Mouse (Mus musculus): ENCODE results near the gene Clcn1. TPM values are rescaled to one million over a fixed set of nuclear protein-coding genes. Genes with fewer than 3 reads are reported as not detected.

Clcn1 gene
- polyA plus RNA-seq, 1 experiment from 2014 or later, result 1.6 TPM

GRCm38 (mm10) chr6:42358901-42359300 is 72.4 kb downstream of the Clcn1 start:
- Histone ChIP-seq H3K4me1 (ENCODE audit: control insufficient read depth, insufficient read depth, low read length) (no peaks in the 10 kb centered on the region), H3K9me3 (ENCODE audit: control insufficient read depth, low read length) (no peaks in the 10 kb centered on the region), H3K4me2 (no peak overlapping the region), H3K4me3 (ENCODE audit: low read depth, low read length) (no peak overlapping the region), H3K27me3 (ENCODE audit: control insufficient read depth, insufficient read depth, low read length) (no peaks in the 10 kb centered on the region), H3K36me3 (ENCODE audit: control insufficient read depth, insufficient read depth, low read length) (peaks cover 14% of the 10 kb centered on the region), H3K9ac (ENCODE audit: low read length) (no peak overlapping the region), H3K27ac (ENCODE audit: low read depth, low read length) (no peak overlapping the region)
- DNase-seq (ENCODE audit: low spot score, missing footprints) (no peak), ATAC-seq (ENCODE audit: low FRiP score) (no peak)
- 94% methylated on average over 12 of the region's 12 CpGs for WGBS

DNA sequence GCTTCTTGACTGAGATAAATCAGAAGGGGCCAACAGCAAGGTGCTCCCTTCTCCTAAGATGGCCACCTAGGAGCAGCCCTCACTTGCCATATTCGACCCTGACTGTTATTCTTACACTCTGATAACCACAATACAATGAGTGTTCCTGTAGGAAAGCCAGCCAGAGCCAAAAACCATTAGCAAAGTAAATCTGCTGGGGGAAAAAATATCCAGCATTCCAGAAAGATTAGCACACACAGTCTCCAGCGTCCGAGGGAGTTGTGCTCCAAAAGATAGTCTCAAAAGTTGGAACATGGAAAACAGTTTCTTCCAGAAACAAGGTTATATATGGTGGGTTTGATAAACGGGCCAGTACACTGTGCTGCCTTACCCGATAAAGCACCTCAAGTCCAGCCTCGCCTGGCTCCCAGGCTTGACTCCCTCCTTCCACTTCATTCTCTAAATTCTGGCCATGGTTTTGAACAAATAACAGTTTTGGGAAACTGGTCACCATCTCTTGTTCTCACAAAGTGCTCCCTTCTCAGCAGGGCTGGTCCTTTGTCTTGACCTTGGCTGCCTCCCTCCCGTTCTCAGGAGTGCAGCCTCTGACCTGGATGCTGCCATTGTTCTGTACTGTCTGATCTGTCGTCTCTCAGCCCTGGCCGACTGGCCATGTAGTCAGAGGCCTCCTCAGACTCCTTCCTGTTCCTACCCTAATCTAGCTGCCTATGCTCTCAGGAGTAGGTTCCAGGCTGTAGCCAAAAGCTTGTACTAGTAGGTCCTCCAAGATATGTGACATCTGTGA is 73.1 kb downstream of the Clcn1 start:
- Histone ChIP-seq H3K4me3 (ENCODE audit: low read depth, low read length) (no peak overlapping the region), H3K36me3 (ENCODE audit: control insufficient read depth, insufficient read depth, low read length) (peaks cover 14% of the 10 kb centered on the region), H3K4me1 (ENCODE audit: control insufficient read depth, insufficient read depth, low read length) (no peaks in the 10 kb centered on the region), H3K27ac (ENCODE audit: low read depth, low read length) (no peak overlapping the region), H3K4me2 (no peak overlapping the region), H3K27me3 (ENCODE audit: control insufficient read depth, insufficient read depth, low read length) (no peaks in the 10 kb centered on the region), H3K9ac (ENCODE audit: low read length) (no peak overlapping the region), H3K9me3 (ENCODE audit: control insufficient read depth, low read length) (no peaks in the 10 kb centered on the region)
- 75% methylated on average over 9 of the region's 9 CpGs for WGBS
- ATAC-seq (ENCODE audit: low FRiP score) (no peak), DNase-seq (ENCODE audit: low spot score, missing footprints) (no peak)

DNA sequence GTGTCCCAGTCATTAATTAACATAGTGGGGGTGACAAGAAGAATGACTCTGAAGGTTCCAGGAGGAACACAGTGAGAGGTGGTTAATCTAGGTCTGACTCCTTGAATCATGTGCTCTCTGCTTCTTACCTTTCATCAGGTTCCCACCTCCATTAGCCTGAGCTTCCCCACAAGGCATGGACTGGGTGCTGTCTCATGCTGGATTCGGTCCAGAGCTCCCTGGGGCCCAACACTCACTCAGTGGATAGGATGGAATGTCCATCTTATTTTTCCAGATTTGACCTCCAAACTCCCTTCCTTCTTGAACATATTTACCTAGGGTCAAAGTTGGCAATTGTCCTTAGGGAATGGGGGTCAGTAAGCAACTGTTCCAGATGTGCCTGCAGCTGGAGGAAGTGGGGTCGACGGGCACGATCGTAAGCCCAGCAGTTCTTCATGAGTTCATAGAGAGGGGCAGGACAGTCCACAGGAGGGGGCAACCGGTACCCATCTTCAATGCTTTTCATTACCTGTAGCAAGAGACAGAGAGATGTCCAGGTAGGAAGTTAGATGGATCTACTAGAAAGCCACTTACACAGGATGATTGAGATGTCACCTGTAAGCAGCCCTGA is 73.9 kb downstream of the Clcn1 start:
- Histone ChIP-seq H3K4me2 (no peak overlapping the region), H3K4me3 (ENCODE audit: low read depth, low read length) (no peak overlapping the region), H3K9ac (ENCODE audit: low read length) (no peak overlapping the region), H3K27me3 (ENCODE audit: control insufficient read depth, insufficient read depth, low read length) (no peaks in the 10 kb centered on the region), H3K36me3 (ENCODE audit: control insufficient read depth, insufficient read depth, low read length) (peaks cover 14% of the 10 kb centered on the region), H3K27ac (ENCODE audit: low read depth, low read length) (no peak overlapping the region), H3K4me1 (ENCODE audit: control insufficient read depth, insufficient read depth, low read length) (no peaks in the 10 kb centered on the region), H3K9me3 (ENCODE audit: control insufficient read depth, low read length) (no peaks in the 10 kb centered on the region)
- no peak for DNase-seq (ENCODE audit: low spot score, missing footprints)
- 90% methylated on average over 6 of the region's 6 CpGs for WGBS
- no peak for ATAC-seq (ENCODE audit: low FRiP score)

DNA sequence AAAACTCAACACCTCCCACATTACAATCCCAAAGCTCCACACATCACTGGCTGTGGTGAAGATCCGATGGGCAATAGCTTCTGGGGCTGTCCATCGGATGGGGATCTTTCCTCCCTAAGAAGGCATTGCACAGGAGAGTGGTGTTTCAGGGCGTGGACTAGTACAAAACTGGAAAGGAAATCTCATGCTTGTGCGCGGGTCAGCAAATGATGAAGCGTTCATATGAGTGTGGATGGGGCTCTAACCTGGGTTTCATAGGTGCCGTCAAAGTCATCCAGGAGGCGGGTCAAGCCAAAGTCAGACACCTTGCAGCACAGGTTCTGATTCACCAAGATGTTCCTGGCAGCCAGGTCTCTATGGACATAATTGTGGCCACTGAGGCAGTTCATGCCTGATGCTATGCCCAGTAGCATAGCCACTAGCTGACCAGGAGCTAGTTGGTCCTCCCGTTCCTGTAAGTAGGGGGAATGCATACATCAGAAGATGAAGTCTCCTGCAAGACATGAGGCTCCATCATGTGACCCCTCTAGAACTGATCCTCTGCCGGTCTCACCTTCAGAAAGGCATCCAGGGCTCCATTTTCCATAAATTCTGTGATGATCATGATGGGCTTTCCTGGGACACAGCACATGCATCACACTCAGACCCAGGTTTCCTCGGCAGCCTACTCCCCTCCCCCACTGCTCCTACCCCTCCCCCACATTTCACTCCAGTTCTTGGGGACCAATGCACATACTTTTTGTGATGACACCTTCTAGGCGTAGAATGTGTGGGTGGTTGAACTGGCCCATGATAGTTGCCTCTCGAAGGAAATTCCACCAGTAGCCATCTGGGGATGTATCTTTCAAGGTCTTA is 74.8 kb downstream of the Clcn1 start:
- H3K9ac ChIP-seq (ENCODE audit: low read length), result no peak overlapping the region
- H3K4me3 ChIP-seq (ENCODE audit: low read depth, low read length), result no peak overlapping the region
- ATAC-seq (ENCODE audit: low FRiP score), result no peak
- 93% methylated on average over 13 of the region's 13 CpGs for WGBS
- peaks cover 9% of the 10 kb centered on the region for H3K36me3 ChIP-seq (ENCODE audit: control insufficient read depth, insufficient read depth, low read length)
- H3K4me2 ChIP-seq, result no peak overlapping the region
- no peak for DNase-seq (ENCODE audit: low spot score, missing footprints)
- H3K4me1 ChIP-seq (ENCODE audit: control insufficient read depth, insufficient read depth, low read length), result no peaks in the 10 kb centered on the region
- H3K27me3 ChIP-seq (ENCODE audit: control insufficient read depth, insufficient read depth, low read length), result no peaks in the 10 kb centered on the region
- H3K9me3 ChIP-seq (ENCODE audit: control insufficient read depth, low read length), result no peaks in the 10 kb centered on the region
- H3K27ac ChIP-seq (ENCODE audit: low read depth, low read length), result no peak overlapping the region

DNA sequence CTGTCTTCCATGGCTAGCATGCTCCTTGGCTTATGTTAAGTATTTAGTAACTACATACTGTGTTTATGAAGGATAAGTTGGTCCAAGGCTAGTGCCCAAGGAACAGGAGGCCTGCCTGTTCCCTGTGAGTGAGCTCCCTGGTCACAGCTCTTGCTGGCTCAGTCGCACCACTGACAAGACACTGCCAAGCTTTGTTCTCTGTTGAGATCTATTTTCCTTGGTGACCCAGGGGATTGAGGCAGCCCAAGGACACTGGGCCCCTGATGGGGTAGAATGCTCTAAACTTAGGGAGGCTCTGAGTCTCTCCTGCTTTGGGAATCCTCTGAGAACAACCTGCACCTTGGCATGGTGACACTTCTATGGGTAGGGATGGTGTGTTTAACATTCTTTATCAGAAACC is 75.6 kb downstream of the Clcn1 start:
- Histone ChIP-seq H3K4me3 (ENCODE audit: low read depth, low read length) (no peak overlapping the region), H3K36me3 (ENCODE audit: control insufficient read depth, insufficient read depth, low read length) (peaks cover 6% of the 10 kb centered on the region; the same call in 1 of the 2 replicates), H3K4me2 (no peak overlapping the region), H3K9ac (ENCODE audit: low read length) (no peak overlapping the region), H3K9me3 (ENCODE audit: control insufficient read depth, low read length) (no peaks in the 10 kb centered on the region), H3K27ac (ENCODE audit: low read depth, low read length) (no peak overlapping the region), H3K4me1 (ENCODE audit: control insufficient read depth, insufficient read depth, low read length) (no peaks in the 10 kb centered on the region), H3K27me3 (ENCODE audit: control insufficient read depth, insufficient read depth, low read length) (no peaks in the 10 kb centered on the region)
- ATAC-seq (ENCODE audit: low FRiP score) (no peak), DNase-seq (ENCODE audit: low spot score, missing footprints) (no peak)
- WGBS, result 73% methylated on average over 1 of the region's 1 CpGs

DNA sequence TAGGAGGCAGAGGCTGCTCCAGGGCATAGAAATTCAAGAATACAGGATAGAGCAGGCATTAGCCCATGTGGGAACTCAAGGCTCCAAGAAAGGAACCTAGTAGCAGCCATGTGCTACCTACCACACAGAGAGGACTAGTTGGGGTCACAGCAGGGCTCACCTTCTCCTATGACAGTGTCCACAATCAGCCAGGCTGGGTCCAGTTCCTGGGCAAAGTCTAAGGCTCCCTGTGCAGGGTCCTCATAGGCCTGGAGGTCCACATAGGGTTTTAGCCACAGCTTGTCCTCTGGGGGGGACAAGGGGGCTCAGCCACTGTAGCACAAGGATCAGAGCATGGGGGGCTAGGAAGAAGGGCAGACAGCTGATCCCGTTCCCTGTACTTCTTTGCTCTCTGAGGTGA is 76.0 kb downstream of the Clcn1 start:
- 75% methylated on average over 1 of the region's 1 CpGs for WGBS
- no peak overlapping the region for H3K27ac ChIP-seq (ENCODE audit: low read depth, low read length)
- H3K4me1 ChIP-seq (ENCODE audit: control insufficient read depth, insufficient read depth, low read length), result no peaks in the 10 kb centered on the region
- H3K36me3 ChIP-seq (ENCODE audit: control insufficient read depth, insufficient read depth, low read length), result peaks cover 6% of the 10 kb centered on the region; the same call in 1 of the 2 replicates
- DNase-seq (ENCODE audit: low spot score, missing footprints) (no peak), ATAC-seq (ENCODE audit: low FRiP score) (no peak)
- no peak overlapping the region for H3K4me3 ChIP-seq (ENCODE audit: low read depth, low read length)
- H3K9ac ChIP-seq (ENCODE audit: low read length), result no peak overlapping the region
- no peak overlapping the region for H3K4me2 ChIP-seq
- H3K9me3 ChIP-seq (ENCODE audit: control insufficient read depth, low read length), result no peaks in the 10 kb centered on the region
- no peaks in the 10 kb centered on the region for H3K27me3 ChIP-seq (ENCODE audit: control insufficient read depth, insufficient read depth, low read length)

DNA sequence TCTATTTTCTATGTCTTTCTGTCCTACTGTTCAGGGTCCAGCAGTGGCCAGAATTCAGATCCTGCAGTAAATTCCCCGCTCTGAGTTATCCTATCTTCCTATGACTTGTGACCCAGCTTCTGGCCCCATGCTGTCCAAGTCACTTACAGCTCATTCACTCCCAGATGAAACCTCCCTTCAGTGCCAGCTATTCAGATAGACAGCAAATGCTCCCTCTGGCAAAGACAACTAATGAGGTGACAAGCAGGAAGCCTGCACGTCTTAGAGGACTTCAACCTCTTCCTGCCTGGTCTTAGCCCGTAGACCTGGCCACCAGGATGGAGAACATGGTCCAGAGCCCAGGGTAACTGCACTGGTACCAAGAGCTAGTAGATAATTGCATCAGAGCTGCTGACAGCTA is 76.5 kb downstream of the Clcn1 start:
- no peak for DNase-seq (ENCODE audit: low spot score, missing footprints)
- Histone ChIP-seq H3K27me3 (ENCODE audit: control insufficient read depth, insufficient read depth, low read length) (no peaks in the 10 kb centered on the region), H3K27ac (ENCODE audit: low read depth, low read length) (no peak overlapping the region), H3K36me3 (ENCODE audit: control insufficient read depth, insufficient read depth, low read length) (peaks cover 2% of the 10 kb centered on the region; the same call in 1 of the 2 replicates), H3K9ac (ENCODE audit: low read length) (no peak overlapping the region), H3K4me1 (ENCODE audit: control insufficient read depth, insufficient read depth, low read length) (no peaks in the 10 kb centered on the region), H3K9me3 (ENCODE audit: control insufficient read depth, low read length) (no peaks in the 10 kb centered on the region), H3K4me2 (no peak overlapping the region), H3K4me3 (ENCODE audit: low read depth, low read length) (no peak overlapping the region)
- ATAC-seq (ENCODE audit: low FRiP score), result no peak
- 67% methylated on average over 3 of the region's 3 CpGs for WGBS

DNA sequence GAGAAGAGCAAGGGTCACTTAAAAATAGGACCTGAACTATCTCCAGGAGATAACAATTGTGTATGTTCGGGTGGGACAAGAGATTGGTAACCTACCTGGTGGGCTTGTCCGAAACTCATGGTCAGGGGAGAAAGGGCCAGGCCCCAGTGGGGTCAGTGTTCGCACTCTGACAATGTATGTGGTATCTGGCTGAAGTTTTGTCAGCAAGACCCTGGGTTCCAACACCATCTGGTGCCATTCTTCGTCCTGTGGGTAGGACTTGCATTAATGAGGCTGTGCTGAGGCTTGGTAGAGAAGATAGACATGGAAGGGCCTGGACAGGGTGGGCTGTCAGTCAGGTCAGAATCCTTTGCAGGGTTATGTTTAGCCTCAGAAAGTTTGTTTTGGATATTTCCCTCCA is 77.6 kb downstream of the Clcn1 start:
- 84% methylated on average over 4 of the region's 4 CpGs for WGBS
- no peaks in the 10 kb centered on the region for H3K27me3 ChIP-seq (ENCODE audit: control insufficient read depth, insufficient read depth, low read length)

DNA sequence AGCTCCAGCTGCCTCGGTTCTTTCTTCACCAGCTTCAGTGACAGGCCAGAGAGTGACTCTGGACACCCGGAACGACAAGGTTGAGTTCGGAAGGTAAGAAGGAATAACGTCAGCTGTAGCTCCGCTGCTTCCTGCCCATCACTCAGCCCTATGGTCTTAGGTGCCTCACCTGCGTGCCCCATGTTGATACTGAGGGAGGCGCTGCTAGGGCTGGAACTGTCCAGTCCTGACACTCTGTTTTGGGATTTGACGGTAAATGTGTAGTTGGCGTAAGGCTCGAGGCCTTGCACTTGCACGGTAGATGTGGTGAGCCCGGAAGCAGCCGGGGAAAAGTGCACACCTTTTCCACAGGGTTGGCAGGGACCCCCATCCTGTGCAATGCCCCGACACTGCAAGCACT is 78.1 kb downstream of the Clcn1 start:
- H3K36me3 ChIP-seq (ENCODE audit: control insufficient read depth, insufficient read depth, low read length), result no peaks in the 10 kb centered on the region
- no peaks in the 10 kb centered on the region for H3K27me3 ChIP-seq (ENCODE audit: control insufficient read depth, insufficient read depth, low read length)
- no peak overlapping the region for H3K4me2 ChIP-seq
- no peak overlapping the region for H3K27ac ChIP-seq (ENCODE audit: low read depth, low read length)
- no peak overlapping the region for H3K9ac ChIP-seq (ENCODE audit: low read length)
- DNase-seq (ENCODE audit: low spot score, missing footprints) (no peak), ATAC-seq (ENCODE audit: low FRiP score) (no peak)
- H3K9me3 ChIP-seq (ENCODE audit: control insufficient read depth, low read length), result no peaks in the 10 kb centered on the region
- H3K4me3 ChIP-seq (ENCODE audit: low read depth, low read length), result no peak overlapping the region
- peaks cover 1% of the 10 kb centered on the region; the same call in 1 of the 2 replicates for H3K4me1 ChIP-seq (ENCODE audit: control insufficient read depth, insufficient read depth, low read length)
- 92% methylated on average over 15 of the region's 15 CpGs for WGBS

More for the DNA sequence above, 77.6 kb downstream of the Clcn1 start:
- no peaks in the 10 kb centered on the region for H3K36me3 ChIP-seq (ENCODE audit: control insufficient read depth, insufficient read depth, low read length)
- ATAC-seq (ENCODE audit: low FRiP score) (no peak), DNase-seq (ENCODE audit: low spot score, missing footprints) (no peak)
- H3K4me2 ChIP-seq, result no peak overlapping the region
- no peak overlapping the region for H3K27ac ChIP-seq (ENCODE audit: low read depth, low read length)
- H3K4me1 ChIP-seq (ENCODE audit: control insufficient read depth, insufficient read depth, low read length), result no peaks in the 10 kb centered on the region
- no peak overlapping the region for H3K9ac ChIP-seq (ENCODE audit: low read length)
- no peak overlapping the region for H3K4me3 ChIP-seq (ENCODE audit: low read depth, low read length)
- no peaks in the 10 kb centered on the region for H3K9me3 ChIP-seq (ENCODE audit: control insufficient read depth, low read length)

Data from midbrain, embryonic 11.5 days (tissue).